Mouse (Mus musculus) small intestine, adult 2 months (tissue): Measurements from ENCODE around the gene Shf.

Experiments
- CTCF ChIP-seq: fragments of 200-500 bp; IDR thresholded peaks from 2 replicates; pipeline ENCODE4 v1.5.1; 2012; ENCODE audit warnings: low read depth, mild to moderate bottlenecking, control low read depth, inconsistent platforms, low read length, moderate library complexity, mixed read lengths; ENCODE audit not compliant: insufficient replicate concordance, insufficient read length; ENCODE audit errors: extremely low read depth
- POLR2A ChIP-seq: fragments of 200-500 bp; IDR thresholded peaks from 2 replicates; pipeline ENCODE4 v1.6.1; 2012; ENCODE audit warnings: low read depth, mild to moderate bottlenecking, control low read depth, inconsistent platforms, low read length, moderate library complexity

DNA sequence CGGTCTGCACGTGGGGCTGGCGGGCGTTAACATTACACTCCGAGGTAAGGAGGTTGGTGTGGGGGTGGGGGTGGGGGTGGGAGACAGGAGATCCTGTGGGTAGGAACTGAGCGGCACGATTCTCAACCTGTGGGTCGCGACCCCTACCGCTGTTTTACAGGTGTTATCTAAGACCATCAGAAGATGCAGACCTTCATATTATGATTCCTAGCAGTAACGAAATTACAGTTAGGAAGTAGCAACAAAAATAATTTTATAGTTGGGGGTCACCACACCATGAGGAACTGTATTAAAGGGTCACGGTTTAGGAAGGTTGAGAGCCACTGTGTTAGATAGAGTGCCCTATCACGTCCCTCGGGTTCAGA is 68.3 kb downstream of the Shf start:
- no peak for TF ChIP-seq CTCF
- TF ChIP-seq POLR2A = no peak
